Mouse (Mus musculus) liver, postnatal 0 days (tissue): ENCODE measurements around the gene Triap1.

Experiments used
- CTCF ChIP-seq: sonication (generic); IDR thresholded peaks from 2 replicates; pipeline ENCODE4 v1.5.1; 2016; ENCODE audit warnings: antibody characterized with exemption, low read depth
- EP300 ChIP-seq: IDR thresholded peaks from 2 replicates; pipeline ENCODE4 v1.6.1; 2016; ENCODE audit warnings: antibody characterized with exemption, low read depth, mild to moderate bottlenecking

DNA sequence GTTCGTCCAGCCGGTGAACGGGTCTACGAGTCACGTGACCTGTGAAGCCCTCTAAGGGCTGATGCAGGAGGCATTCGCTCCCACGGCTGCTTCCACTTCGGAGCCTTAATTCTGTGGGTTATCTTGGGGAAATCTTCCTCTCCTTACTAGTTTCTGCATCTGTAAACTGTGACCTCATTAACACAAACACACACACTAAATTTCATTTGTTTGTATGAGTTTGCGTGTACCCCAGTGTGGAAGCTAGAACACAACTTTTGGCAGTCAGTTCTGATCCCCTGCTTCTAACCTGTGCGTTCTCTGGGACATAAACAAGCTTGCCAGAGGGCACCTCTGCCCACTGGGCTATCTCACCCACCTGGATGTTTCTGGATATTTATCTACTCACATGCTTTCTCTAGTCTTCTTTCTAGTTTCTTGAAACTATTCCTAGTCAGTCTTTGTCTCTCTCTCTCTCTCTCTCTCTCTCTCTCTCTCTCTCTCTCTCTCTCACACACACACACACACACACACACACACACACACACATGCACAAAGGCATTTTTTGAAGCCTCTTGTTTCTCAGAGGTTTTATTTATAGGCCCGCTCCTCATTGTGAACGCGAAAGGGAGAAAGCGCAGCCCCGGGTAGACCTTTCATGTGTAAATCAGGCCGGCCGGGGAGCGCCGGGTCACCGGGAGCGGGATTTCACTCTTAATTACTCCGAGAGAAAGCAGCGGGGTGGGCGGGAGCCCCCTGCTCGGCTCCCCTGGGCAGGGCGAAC lies 32.6 kb downstream of the Triap1 start:
- TF ChIP-seq CTCF (no peak), EP300 (no peak)
